Mouse (Mus musculus) testis, postnatal 14 days (tissue): Measurements from ENCODE around the gene Ruvbl1.

Source experiments
- DNase-seq: peaks from one replicate; pipeline ENCODE4 v3.0.0; 2021; ENCODE audit warnings: low spot score

The Ruvbl1 gene

GRCm38 (mm10) chr6:88499481-88500404 is 34.5 kb downstream of the Ruvbl1 start:
- peak; percentile 63 for DNase-seq

- DNase-seq, result no peak
Observed at GRCm38 (mm10) chr6:88500405-88500767, 35.2 kb downstream of the Ruvbl1 start.

GRCm38 (mm10) chr6:88502030-88502970 is 37.1 kb downstream of the Ruvbl1 start:
- no peak for DNase-seq

GRCm38 (mm10) chr6:88503044-88503443 is 37.8 kb downstream of the Ruvbl1 start:
- no peak for DNase-seq

GRCm38 (mm10) chr6:88513984-88514383 is 48.8 kb downstream of the Ruvbl1 start:
- no peak for DNase-seq

GRCm38 (mm10) chr6:88514546-88514945 is 49.3 kb downstream of the Ruvbl1 start:
- DNase-seq, result peak; percentile 54

GRCm38 (mm10) chr6:88515971-88516370 is 50.8 kb downstream of the Ruvbl1 start:
- no peak for DNase-seq

- DNase-seq, result no peak
Observed at GRCm38 (mm10) chr6:88516667-88517066, 51.5 kb downstream of the Ruvbl1 start.

GRCm38 (mm10) chr6:88517701-88518403 is 52.6 kb downstream of the Ruvbl1 start:
- no peak for DNase-seq

GRCm38 (mm10) chr6:88518404-88519263 is 53.4 kb downstream of the Ruvbl1 start, which contains the start of gene Sec61a1:
Gene Sec61a1 (minus strand): TSS chr6:88518905.
- peak; percentile 96 for DNase-seq

GRCm38 (mm10) chr6:88521821-88522220 is 56.6 kb downstream of the Ruvbl1 start:
- DNase-seq, result no peak

GRCm38 (mm10) chr6:88522606-88523005 is 57.4 kb downstream of the Ruvbl1 start:
- DNase-seq, result no peak

- DNase-seq, result no peak
Observed at GRCm38 (mm10) chr6:88523043-88523442, 57.8 kb downstream of the Ruvbl1 start.

- no peak for DNase-seq
Observed at GRCm38 (mm10) chr6:88523451-88523850, 58.2 kb downstream of the Ruvbl1 start.

- DNase-seq, result no peak
Observed at GRCm38 (mm10) chr6:88524056-88524455, 58.8 kb downstream of the Ruvbl1 start.

- DNase-seq, result no peak
Observed at GRCm38 (mm10) chr6:88530306-88530705, 65.1 kb downstream of the Ruvbl1 start.

- no peak for DNase-seq
Observed at GRCm38 (mm10) chr6:88540093-88540755, 75.0 kb downstream of the Ruvbl1 start.

GRCm38 (mm10) chr6:88544241-88544640 is 79.0 kb downstream of the Ruvbl1 start:
- DNase-seq, result no peak

- DNase-seq, result no peak
Observed at GRCm38 (mm10) chr6:88544644-88545396, 79.6 kb downstream of the Ruvbl1 start.

- no peak for DNase-seq
Observed at GRCm38 (mm10) chr6:88545397-88545790, 80.2 kb downstream of the Ruvbl1 start.
